Mouse (Mus musculus): Measurements from ENCODE around the gene 2410004P03Rik.

2410004P03Rik gene

GRCm38 (mm10) chr12:17011100-17011870 lies at the start of gene 2410004P03Rik:
2410004P03Rik (minus strand) TSS chr12:17011727.
- no peak for DNase-seq (ENCODE audit: low read depth, low spot score)

- DNase-seq (ENCODE audit: low read depth, low spot score), result no peak
Observed at GRCm38 (mm10) chr12:17061183-17061722, 49.7 kb upstream of the 2410004P03Rik start.

- no peak for DNase-seq (ENCODE audit: low read depth, low spot score)
Observed at GRCm38 (mm10) chr12:17058490-17058889, 47.0 kb upstream of the 2410004P03Rik start.

- no peak for DNase-seq (ENCODE audit: low read depth, low spot score)
Observed at GRCm38 (mm10) chr12:17057110-17057509, 45.6 kb upstream of the 2410004P03Rik start.

GRCm38 (mm10) chr12:17055766-17056165 lies 44.2 kb upstream of the 2410004P03Rik start:
- no peak for DNase-seq (ENCODE audit: low read depth, low spot score)

- DNase-seq (ENCODE audit: low read depth, low spot score), result no peak
Observed at GRCm38 (mm10) chr12:17054691-17055090, 43.2 kb upstream of the 2410004P03Rik start.

- DNase-seq (ENCODE audit: low read depth, low spot score), result no peak
Observed at GRCm38 (mm10) chr12:17052673-17053072, 41.1 kb upstream of the 2410004P03Rik start.

- DNase-seq (ENCODE audit: low read depth, low spot score), result peak; percentile 47
Observed at GRCm38 (mm10) chr12:17051057-17051456, 39.5 kb upstream of the 2410004P03Rik start.

GRCm38 (mm10) chr12:17049796-17050195 lies 38.3 kb upstream of the 2410004P03Rik start:
- DNase-seq (ENCODE audit: low read depth, low spot score), result no peak

- no peak for DNase-seq (ENCODE audit: low read depth, low spot score)
Observed at GRCm38 (mm10) chr12:17048979-17049612, 37.6 kb upstream of the 2410004P03Rik start.

- no peak for DNase-seq (ENCODE audit: low read depth, low spot score)
Observed at GRCm38 (mm10) chr12:17043311-17043710, 31.8 kb upstream of the 2410004P03Rik start.

GRCm38 (mm10) chr12:17040567-17040966 lies 29.0 kb upstream of the 2410004P03Rik start:
- DNase-seq (ENCODE audit: low read depth, low spot score), result no peak

GRCm38 (mm10) chr12:17039415-17039814 lies 27.9 kb upstream of the 2410004P03Rik start:
- no peak for DNase-seq (ENCODE audit: low read depth, low spot score)

GRCm38 (mm10) chr12:17038246-17038645 lies 26.7 kb upstream of the 2410004P03Rik start:
- no peak for DNase-seq (ENCODE audit: low read depth, low spot score)

GRCm38 (mm10) chr12:17037053-17037610 lies 25.6 kb upstream of the 2410004P03Rik start:
- DNase-seq (ENCODE audit: low read depth, low spot score), result no peak

- no peak for DNase-seq (ENCODE audit: low read depth, low spot score)
Observed at GRCm38 (mm10) chr12:17036532-17036931, 25.0 kb upstream of the 2410004P03Rik start.

GRCm38 (mm10) chr12:17035128-17035527 lies 23.6 kb upstream of the 2410004P03Rik start:
- DNase-seq (ENCODE audit: low read depth, low spot score), result no peak

GRCm38 (mm10) chr12:17034671-17035070 lies 23.1 kb upstream of the 2410004P03Rik start:
- DNase-seq (ENCODE audit: low read depth, low spot score), result no peak

GRCm38 (mm10) chr12:17033464-17033841 lies 21.9 kb upstream of the 2410004P03Rik start:
- no peak for DNase-seq (ENCODE audit: low read depth, low spot score)

- DNase-seq (ENCODE audit: low read depth, low spot score), result peak; percentile 64
Observed at GRCm38 (mm10) chr12:17032694-17033463, 21.4 kb upstream of the 2410004P03Rik start.

- DNase-seq (ENCODE audit: low read depth, low spot score), result no peak
Observed at GRCm38 (mm10) chr12:17024554-17025110, 13.1 kb upstream of the 2410004P03Rik start.
